Mouse (Mus musculus) G1E-ER4 (cell line): ENCODE measurements around the gene Flad1. TPM values are rescaled to one million over a fixed set of nuclear protein-coding genes. Genes with fewer than 3 reads are reported as not detected.

Experiments
- GATA1 ChIP-seq: IDR thresholded peaks from one replicate; pipeline ENCODE4 v1.8.0; 2012; ENCODE audit warnings: low read length, inconsistent platforms
- polyA plus RNA-seq: library from polyadenylated mRNA; stranded (reverse); fragments of >175 nt; gene quantifications from 2 replicates; pipeline ENCODE4 v1.2.3, GENCODE M21; 2012

Flad1 gene
- polyA plus RNA-seq, 1 experiment, result 12.0 TPM

DNA sequence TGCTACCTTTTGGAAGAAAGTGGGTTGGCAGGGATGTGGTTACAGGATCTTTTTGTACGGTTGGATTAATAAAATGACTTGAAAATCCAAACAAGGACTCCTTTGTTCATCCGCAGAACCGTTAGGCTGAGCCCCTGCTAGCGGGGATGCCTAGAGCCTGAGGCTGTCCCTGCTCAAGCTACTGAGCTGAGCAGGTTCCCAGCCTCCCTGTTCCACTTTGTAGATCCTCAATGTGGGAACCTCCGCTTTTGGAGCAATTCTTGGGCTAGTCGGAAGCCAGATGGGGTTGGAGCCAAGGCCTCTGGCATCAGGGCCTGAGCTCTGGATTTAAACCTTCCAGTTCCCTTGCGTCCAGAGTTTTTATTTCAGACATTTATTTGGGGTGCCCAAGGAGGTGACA, 23.4 kb upstream of the Flad1 start:
- TF ChIP-seq GATA1, result no peak

DNA sequence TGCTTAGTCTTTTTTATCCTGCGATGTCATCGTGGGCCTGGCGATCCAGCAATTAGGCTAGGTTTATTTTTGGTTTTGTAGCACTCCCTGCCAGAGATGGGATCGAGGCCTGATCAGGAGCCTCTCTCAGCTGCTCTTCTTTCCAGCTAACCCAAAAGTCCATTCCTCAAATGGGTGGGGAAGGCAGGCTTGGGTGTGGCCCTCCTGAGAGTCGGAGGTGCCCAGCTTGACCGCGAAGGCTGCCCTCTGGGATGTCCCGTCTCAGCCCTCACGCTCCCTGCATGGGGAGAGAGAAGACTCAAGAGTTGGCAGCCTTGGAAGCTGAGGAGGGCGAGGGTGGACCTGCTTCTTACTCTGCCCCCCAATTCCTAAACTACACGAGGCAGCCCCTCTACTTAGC, 22.9 kb upstream of the Flad1 start:
- no peak for TF ChIP-seq GATA1

GRCm38 (mm10) chr3:89432606-89433005, 20.9 kb upstream of the Flad1 start:
- TF ChIP-seq GATA1, result no peak

DNA sequence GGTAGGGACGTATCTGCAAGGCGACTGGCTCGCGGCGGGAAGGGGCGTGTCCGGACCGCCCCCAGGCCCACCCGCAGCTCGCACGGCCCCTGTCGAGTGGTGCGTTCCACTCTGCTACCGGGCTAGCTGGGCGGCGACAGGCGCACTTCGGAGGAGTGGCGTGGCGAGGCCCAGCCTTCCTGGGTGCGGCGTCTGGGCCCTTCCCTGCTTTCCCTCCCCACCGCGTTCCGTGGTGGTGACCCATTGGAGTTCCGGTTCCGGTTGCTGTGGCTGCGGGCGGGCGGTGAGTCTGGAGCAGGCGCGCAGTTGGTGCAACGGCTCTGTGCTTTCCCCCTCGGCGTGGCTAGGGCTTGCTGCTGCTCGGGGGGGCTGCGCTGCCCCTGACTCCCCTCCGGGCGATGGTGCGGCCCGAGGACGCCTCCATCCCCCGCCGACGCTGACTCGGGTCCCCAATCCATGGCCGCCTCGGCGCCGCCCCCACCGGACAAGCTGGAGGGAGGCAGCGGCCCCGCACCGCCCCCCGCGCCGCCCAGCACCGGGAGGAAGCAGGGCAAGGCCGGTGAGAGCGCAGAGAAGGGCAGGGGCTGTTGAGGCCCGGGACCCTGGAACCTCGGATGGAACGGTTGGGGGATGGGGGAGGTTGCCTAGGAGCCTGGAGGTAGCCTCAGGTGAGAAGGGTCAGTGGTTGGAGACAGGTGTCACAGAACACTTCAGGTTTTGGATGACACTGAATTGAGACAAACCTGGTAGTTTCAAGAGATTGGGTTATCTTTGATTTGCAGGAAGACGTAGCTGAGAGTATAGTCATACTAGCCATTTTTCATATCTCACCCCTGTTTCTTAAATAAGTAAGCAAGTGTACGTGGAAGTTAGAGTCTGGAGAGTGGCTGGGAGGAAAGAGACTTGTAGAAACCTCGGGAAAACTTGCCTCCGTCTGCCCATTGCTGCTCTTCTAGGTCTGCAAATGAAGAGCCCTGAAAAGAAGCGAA, 18.8 kb upstream of the Flad1 start, which contains the start of gene Pygo2:
Gene Pygo2 (plus strand): TSS at position 44 of the 989 bp plus-strand sequence.
- no peak for TF ChIP-seq GATA1

- no peak for TF ChIP-seq GATA1
Observed at GRCm38 (mm10) chr3:89425876-89426275, 14.2 kb upstream of the Flad1 start.

DNA sequence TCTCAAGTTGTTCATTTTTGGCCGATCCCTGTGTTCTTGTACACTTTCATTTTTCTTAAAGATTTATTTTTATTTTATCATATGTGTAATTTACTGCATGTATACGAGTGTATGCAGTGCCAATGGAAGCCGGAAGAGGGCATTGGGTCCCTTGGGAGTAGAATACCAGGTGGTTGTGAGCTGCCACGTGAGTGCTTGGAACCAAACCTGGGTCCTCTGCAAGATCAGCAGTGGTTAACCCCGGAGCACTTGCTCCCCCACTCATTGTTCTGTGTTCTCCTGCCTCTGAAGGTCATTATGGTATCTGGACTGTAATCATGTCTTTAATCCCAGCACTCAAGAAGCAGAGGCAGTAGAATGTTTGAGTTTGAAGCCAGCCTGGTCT, 13.5 kb upstream of the Flad1 start:
- no peak for TF ChIP-seq GATA1

DNA sequence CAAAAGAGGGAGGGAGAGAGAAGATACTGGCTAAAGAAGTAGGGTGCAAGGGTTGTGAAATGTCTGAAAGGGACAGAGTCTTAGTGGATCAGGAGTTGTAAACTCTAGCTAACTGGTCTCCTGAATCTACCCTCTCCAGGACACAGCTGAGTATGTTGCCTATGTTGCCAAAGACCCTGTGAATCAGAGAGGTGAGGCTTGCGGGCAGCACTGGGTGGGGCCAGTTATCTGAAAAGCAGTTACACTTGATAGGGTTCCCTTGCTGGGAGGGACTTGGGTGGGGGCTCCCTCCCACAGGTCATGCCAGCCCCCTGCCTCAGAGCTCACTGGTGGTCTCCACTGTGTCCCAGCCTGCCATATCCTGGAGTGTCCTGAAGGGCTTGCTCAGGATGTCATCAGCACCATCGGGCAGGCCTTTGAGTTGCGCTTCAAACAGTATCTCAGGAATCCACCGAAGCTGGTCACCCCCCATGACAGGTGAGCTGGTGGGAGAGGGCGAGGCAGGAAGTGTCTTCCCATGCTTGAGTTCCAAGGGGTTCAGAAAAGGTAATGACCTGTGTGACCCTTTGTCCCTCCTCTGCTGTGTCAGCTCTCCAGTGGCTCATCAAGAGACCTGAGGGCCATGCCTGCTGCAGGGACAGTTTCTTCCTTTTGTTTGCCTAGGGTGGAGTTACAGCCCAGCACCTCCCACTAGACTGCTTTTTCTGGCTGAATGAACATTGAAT, 12.9 kb upstream of the Flad1 start:
- no peak for TF ChIP-seq GATA1

DNA sequence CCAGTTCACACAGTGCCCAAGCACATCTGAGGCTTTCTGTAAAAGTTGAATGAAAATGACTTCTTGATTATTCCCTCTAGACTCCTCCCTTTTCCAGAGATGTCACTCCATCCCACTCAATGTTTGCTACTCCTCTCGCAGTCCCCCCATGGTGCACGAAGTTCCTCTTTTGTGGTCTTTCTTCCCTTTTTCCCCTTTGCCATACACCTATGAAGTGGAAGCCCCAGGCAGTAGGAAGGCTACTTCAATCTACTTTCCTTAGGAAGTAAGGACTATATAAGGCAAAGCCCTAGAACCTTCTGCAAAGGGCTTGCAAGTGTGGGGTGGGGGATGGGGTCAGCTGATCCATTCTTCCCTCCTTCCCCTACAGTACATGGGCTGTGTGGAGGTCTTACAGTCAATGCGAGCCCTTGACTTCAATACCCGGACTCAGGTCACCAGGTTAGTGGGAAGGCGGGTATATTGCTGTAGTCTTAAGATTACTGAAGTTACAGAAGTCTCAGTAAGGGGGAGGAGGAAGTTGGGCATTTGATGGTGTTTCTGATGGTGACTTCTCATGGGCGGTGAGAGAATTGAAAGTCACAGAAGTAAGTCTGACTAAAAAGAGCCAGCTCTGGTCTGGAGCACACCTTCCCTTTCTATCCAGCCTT, 11.0 kb upstream of the Flad1 start:
- no peak for TF ChIP-seq GATA1

DNA sequence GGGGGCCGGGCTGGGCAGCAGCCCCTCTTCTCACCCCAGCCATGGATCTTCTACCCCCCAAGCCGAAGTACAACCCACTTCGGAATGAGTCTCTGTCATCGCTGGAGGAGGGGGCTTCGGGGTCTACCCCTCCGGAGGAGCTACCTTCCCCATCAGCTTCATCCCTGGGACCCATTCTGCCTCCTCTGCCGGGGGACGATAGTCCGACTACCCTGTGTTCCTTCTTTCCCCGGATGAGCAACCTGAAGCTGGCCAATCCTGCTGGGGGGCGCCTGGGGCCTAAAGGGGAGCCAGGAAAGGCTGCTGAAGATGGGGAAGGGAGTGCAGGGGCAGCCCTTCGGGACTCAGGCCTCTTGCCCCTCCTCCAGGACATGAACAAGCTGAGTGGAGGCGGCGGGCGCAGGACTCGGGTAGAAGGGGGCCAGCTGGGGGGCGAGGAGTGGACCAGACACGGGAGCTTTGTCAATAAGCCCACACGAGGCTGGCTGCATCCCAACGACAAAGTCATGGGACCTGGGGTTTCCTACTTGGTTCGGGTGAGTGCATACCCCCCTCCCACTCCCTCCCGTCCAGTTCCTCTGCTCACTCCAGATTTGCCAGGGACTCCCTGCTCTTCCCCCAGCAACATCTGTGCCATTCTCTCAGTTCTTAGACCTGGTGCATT, 10.3 kb upstream of the Flad1 start:
- TF ChIP-seq GATA1, result no peak

- no peak for TF ChIP-seq GATA1
Observed at GRCm38 (mm10) chr3:89421002-89421774, 9.5 kb upstream of the Flad1 start.

GRCm38 (mm10) chr3:89420421-89420820, 8.8 kb upstream of the Flad1 start:
- TF ChIP-seq GATA1, result no peak

GRCm38 (mm10) chr3:89419981-89420380, 8.3 kb upstream of the Flad1 start:
- no peak for TF ChIP-seq GATA1

DNA sequence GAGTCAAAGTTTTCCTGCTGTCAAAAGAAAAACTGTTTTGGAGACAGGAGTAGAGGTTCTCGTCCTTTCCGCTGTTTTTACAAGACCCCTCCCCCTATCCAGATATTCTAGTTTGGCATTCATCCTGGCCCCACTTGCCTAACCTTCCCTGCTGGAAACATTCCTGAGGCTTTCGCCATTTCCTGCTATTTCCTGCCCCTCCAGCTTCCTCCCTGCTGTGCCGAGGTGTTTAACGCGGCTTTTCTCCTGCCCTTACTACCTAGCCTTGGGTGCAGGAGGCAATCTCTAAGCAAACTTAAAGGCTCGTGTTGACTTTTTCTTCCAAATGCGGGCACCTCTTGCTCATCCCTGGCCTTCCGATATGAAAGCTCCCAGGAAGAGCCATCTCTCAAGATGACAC, 7.9 kb upstream of the Flad1 start:
- TF ChIP-seq GATA1, result no peak

- TF ChIP-seq GATA1, result no peak
Observed at GRCm38 (mm10) chr3:89418861-89419250, 7.2 kb upstream of the Flad1 start.

GRCm38 (mm10) chr3:89418170-89418860, 6.6 kb upstream of the Flad1 start, which contains the start of the genes Cks1b and Shc1:
Cks1b (minus strand) TSS chr3:89418383.
Shc1 (plus strand) TSS chr3:89418443.
- no peak for TF ChIP-seq GATA1
